Mouse (Mus musculus) liver, embryonic 15.5 days (tissue): Measurements from ENCODE around the gene Nr1d1. TPM values are rescaled to one million over a fixed set of nuclear protein-coding genes. Genes with fewer than 3 reads are reported as not detected.

Experiments
- ATAC-seq: fragments of 200-750 bp; cut with Nextera tagmentation; 2 replicates; pipeline ENCODE4 v1.8.0; 2017; ENCODE audit warnings: moderate number of reproducible peaks, mild to moderate bottlenecking, moderate library complexity; ENCODE audit not compliant: insufficient read depth
- H3K27ac ChIP-seq: fragments of 300-500 bp; sonication (generic); replicated peaks from 2 replicates; pipeline ENCODE4 v1.5.1; 2015; ENCODE audit warnings: mild to moderate bottlenecking, inconsistent platforms
- H3K27me3 ChIP-seq: fragments of 300-500 bp; sonication (generic); 2 replicates; pipeline ENCODE4 v1.6.1; 2015; ENCODE audit warnings: mild to moderate bottlenecking, inconsistent platforms
- H3K36me3 ChIP-seq: fragments of 300-500 bp; sonication (generic); replicated peaks from 2 replicates; pipeline ENCODE4 v1.6.1; 2015; ENCODE audit warnings: moderate library complexity, mild to moderate bottlenecking, inconsistent platforms
- H3K4me1 ChIP-seq: fragments of 300-500 bp; sonication (generic); replicated peaks from 2 replicates; pipeline ENCODE4 v1.6.1; 2015; ENCODE audit warnings: inconsistent platforms
- H3K4me2 ChIP-seq: fragments of 300-500 bp; sonication (generic); 2 replicates; pipeline ENCODE4 v1.6.1; 2015; ENCODE audit warnings: moderate library complexity, mild to moderate bottlenecking, inconsistent platforms
- H3K4me3 ChIP-seq: fragments of 300-500 bp; sonication (generic); replicated peaks from 2 replicates; pipeline ENCODE4 v1.5.1; 2015; ENCODE audit warnings: mild to moderate bottlenecking, inconsistent platforms
- H3K9ac ChIP-seq: fragments of 300-500 bp; sonication (generic); 2 replicates; pipeline ENCODE4 v1.6.1; 2015; ENCODE audit warnings: moderate library complexity, mild to moderate bottlenecking, inconsistent platforms
- H3K9me3 ChIP-seq: fragments of 300-500 bp; sonication (generic); replicated peaks from 2 replicates; pipeline ENCODE4 v1.6.1; 2016; ENCODE audit warnings: inconsistent platforms
- WGBS: fragments of 180-500 bp; shearing (Covaris S2); methylation state at CpG from one replicate; pipeline ENCODE4 v1.1.7; 2015; ENCODE audit warnings: mixed read lengths; ENCODE audit not compliant: insufficient replicate concordance; 5-methylcytosine and 5-hydroxymethylcytosine counted together
- polyA plus RNA-seq: library from polyadenylated mRNA; unstranded; fragments of >200 nt; fragmentation: Nextera tagmentation; extraction: Ambion mirVana; gene quantifications from 2 replicates; pipeline ENCODE4 v1.2.1, GENCODE M21; 2015

Nr1d1 gene
- polyA plus RNA-seq, 1 experiment from 2014 or later, result 0.63 TPM

DNA sequence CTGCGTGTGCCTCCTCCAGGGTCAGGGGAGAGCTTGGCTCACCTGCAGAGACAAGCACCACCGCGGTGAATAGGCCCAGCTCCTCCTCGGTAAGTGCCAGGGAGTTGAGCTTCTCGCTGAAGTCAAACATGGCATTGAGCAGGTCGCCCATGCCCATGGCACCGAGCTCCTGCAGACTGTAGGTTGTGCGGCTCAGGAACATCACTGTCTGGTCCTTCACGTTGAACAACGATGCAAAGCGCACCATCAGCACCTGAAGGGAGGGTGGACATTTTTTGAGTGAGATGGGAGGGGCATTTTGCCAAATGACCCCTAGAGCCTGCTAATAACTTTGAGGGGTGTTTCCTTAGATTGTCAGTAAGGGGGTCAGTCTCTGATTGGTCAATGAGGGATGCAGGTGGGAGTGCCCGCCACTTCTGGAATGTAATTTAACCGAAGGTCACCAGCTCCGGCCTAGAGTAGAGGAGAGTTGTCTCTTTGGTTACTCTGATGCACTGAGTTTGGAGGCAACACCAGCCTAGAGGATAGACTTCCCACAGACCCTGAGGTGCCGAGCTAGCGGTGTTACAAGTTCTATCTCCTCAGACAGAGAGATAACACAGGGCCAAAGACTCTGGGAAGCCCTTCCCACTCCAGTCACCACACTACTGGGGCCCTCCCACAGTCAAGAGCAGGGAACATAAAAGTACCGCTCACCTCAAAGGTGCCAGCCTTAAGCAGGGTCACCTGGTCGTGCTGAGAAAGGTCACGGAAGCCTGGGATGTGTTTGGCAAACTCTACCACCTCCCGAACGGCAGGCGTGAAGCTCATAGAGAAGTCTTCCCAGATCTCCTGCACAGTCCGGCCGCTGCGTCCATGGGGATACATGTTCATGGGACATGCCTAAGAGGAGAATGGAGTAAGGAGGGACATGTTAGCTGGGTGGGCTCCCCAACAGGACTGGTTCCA, 5.9 kb downstream of the Nr1d1 start:
- Histone ChIP-seq H3K9me3 (no peaks in the 10 kb centered on the region), H3K4me3 (peak overlapping the region; percentile 54), H3K36me3 (peaks cover 29% of the 10 kb centered on the region), H3K4me2 (peak overlapping the region; percentile 87), H3K9ac (peak overlapping the region; percentile 65), H3K27ac (peak overlapping the region; percentile 92), H3K4me1 (peaks cover 98% of the 10 kb centered on the region), H3K27me3 (no peaks in the 10 kb centered on the region)
- 65% methylated on average over 25 of the region's 25 CpGs for WGBS
- ATAC-seq, result no peak

- Histone ChIP-seq H3K27ac (peak overlapping the region; percentile 92), H3K4me1 (peaks cover 98% of the 10 kb centered on the region), H3K27me3 (no peaks in the 10 kb centered on the region), H3K4me3 (peak overlapping the region; percentile 54), H3K9ac (peak overlapping the region; percentile 65), H3K36me3 (peaks cover 38% of the 10 kb centered on the region), H3K4me2 (peak overlapping the region; percentile 87), H3K9me3 (no peaks in the 10 kb centered on the region)
- WGBS, result 20% methylated on average over 39 of the region's 39 CpGs
- peak; percentile 65 for ATAC-seq
Measured at GRCm38 (mm10) chr11:98768127-98769006, 6.8 kb downstream of the Nr1d1 start.

GRCm38 (mm10) chr11:98767713-98768112, 7.4 kb downstream of the Nr1d1 start:
- no peak for ATAC-seq
- H3K9me3 ChIP-seq, result no peaks in the 10 kb centered on the region
- H3K36me3 ChIP-seq, result peaks cover 45% of the 10 kb centered on the region
- no peaks in the 10 kb centered on the region for H3K27me3 ChIP-seq
- peak overlapping the region; percentile 54 for H3K4me3 ChIP-seq
- H3K9ac ChIP-seq, result peak overlapping the region; percentile 65
- peak overlapping the region; percentile 87 for H3K4me2 ChIP-seq
- H3K27ac ChIP-seq, result peak overlapping the region; percentile 92
- peaks cover 98% of the 10 kb centered on the region for H3K4me1 ChIP-seq
- WGBS, result 16% methylated on average over 4 of the region's 4 CpGs

DNA sequence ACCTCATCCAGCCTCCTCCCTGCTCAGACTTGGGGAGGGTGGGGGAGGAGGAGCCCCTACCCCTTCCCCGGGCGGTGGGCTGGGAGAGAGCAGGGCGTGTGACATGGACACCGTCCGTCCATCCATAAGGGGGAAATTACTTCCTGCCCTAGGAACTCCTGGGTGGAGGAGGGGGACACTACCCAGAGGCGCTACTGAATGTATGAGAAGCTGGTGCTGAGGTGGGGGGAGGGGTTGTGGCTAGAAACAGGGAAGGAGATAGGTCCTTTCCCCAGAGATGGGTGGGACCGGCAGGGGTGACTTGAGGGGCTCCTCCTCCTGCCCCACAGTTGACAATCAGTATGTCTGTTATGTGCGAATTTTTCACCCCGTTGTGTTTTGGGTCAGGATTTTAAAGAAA, 7.9 kb downstream of the Nr1d1 start:
- H3K9me3 ChIP-seq, result no peaks in the 10 kb centered on the region
- 12% methylated on average over 9 of the region's 9 CpGs for WGBS
- peak; percentile 59 for ATAC-seq
- peak overlapping the region; percentile 92 for H3K27ac ChIP-seq
- H3K9ac ChIP-seq, result 0 out of 2 replicates have a peak overlapping the region, but pooled peaks have one; percentile 12
- peaks cover 48% of the 10 kb centered on the region for H3K36me3 ChIP-seq
- H3K4me2 ChIP-seq, result peak overlapping the region; percentile 87
- peaks cover 96% of the 10 kb centered on the region for H3K4me1 ChIP-seq
- H3K4me3 ChIP-seq, result peak overlapping the region; percentile 54
- H3K27me3 ChIP-seq, result no peaks in the 10 kb centered on the region

DNA sequence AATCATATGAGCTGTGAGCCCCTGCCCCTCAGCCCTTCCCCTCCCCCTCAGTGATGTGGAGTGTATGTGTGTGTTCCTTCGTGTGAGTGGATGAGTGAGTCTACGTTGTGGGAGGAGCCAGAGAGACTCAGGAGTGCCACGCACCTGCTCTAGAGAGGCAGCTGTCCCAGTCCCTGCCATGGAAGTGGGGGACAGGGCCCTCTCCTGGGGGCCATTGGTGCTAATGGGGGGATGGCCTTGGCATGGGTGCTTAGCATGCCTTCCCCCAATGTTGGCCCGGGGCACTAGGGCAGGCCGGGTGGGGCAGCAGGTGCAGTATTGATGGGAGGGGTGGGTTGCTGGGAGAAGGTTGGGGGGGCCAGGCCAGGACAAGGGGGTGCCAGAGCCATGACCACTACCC, 8.3 kb downstream of the Nr1d1 start:
- Histone ChIP-seq H3K4me3 (no peak overlapping the region), H3K9me3 (no peaks in the 10 kb centered on the region), H3K4me2 (peak overlapping the region; percentile 87), H3K27ac (peak overlapping the region; percentile 92), H3K27me3 (no peaks in the 10 kb centered on the region), H3K4me1 (peaks cover 92% of the 10 kb centered on the region), H3K36me3 (peaks cover 52% of the 10 kb centered on the region), H3K9ac (0 out of 2 replicates have a peak overlapping the region, but pooled peaks have one; percentile 12)
- WGBS, result 38% methylated on average over 5 of the region's 5 CpGs
- ATAC-seq, result no peak

DNA sequence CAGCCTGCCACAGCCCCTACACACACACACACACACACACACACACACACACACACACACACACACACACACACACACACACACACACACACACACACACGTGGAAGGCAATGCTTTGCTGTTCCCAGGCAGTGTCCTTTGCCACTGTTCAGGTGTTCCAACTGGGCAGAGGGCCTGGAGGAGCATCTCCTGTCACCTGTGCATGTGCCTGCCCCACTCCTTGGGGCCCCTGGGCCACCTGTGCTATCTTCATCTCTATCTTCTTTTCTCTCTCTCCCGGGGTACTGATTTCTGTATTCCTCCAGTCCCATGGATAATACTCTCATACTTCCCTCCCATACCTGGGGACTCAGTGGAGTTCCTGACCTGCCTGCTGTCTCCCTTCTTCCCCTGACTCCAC, 8.8 kb downstream of the Nr1d1 start:
- Histone ChIP-seq H3K4me1 (peaks cover 87% of the 10 kb centered on the region), H3K27ac (0 out of 2 replicates have a peak overlapping the region, but pooled peaks have one; percentile 92), H3K36me3 (peaks cover 57% of the 10 kb centered on the region), H3K4me2 (no peak overlapping the region), H3K4me3 (no peak overlapping the region), H3K9ac (no peak overlapping the region), H3K9me3 (no peaks in the 10 kb centered on the region), H3K27me3 (no peaks in the 10 kb centered on the region)
- WGBS, result 42% methylated on average over 2 of the region's 2 CpGs
- ATAC-seq, result no peak

DNA sequence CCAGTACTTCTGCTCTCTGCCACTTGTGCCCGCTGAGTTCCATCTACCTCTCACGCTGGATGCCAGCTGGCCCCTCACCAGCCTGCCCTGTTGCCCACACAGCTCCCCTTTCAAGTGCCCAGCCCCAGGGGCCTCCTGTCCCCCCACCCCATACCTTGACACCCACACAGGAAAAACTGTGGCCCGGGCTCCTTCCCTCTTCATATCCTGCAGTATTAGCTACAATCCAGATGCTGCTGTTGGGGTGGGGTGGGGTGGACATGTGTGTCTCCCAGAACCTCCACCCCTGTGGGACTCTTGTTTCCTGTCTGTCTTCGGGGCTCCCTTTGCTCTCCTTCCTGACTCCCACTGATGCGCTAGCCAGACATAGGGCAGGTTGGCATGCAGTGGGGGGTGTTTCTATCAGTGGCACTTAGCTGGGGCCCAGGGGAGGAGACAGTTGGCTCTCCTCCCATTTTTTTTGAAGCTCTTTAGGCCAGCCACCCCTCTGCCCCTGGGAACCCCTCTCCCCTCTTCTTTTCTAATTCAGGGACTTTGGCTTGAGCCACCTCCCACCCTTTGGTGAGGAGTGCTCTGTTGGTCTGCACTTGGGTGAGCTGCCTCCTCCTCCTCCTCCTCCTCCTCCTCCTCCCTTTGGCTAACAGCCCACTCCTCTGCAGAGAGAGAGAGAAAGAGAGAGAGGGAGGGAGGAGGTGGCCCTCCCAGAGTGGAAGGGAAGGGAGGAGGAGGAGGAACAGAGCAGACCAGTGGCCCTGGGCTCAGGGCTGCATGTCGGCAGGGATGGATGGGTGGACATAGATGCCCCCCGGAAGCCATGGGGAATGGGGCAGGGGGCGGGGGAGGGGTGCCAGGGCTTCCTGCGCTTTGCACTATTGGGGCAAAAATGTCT, 9.5 kb downstream of the Nr1d1 start:
- 43% methylated on average over 7 of the region's 9 CpGs for WGBS
- peaks cover 80% of the 10 kb centered on the region for H3K4me1 ChIP-seq
- no peak overlapping the region for H3K4me2 ChIP-seq
- no peaks in the 10 kb centered on the region for H3K27me3 ChIP-seq
- no peak overlapping the region for H3K9ac ChIP-seq
- peak overlapping the region; percentile 45 for H3K27ac ChIP-seq
- H3K4me3 ChIP-seq, result no peak overlapping the region
- peaks cover 61% of the 10 kb centered on the region for H3K36me3 ChIP-seq
- H3K9me3 ChIP-seq, result no peaks in the 10 kb centered on the region
- ATAC-seq, result no peak

DNA sequence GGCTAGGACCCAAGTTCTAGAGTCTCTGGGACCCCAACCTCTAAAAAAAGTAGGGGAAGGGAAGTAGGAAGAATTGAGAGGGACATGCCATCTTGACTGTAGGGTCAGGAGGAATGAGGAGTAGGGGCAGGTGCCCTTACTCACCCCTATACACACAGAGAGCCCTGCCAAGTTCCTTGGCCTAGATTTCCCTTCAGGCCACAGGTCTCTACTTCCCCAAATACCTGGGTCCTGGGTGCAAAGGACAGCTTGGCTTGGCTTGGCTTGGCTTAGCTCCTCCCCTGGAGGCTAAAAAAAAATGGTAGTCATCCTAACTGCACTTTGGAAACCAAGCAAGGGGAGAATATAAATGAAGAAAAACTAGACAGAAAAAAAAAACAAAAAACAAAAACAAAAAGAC, 10.4 kb downstream of the Nr1d1 start:
- no peak overlapping the region for H3K9ac ChIP-seq
- ATAC-seq, result no peak
- H3K36me3 ChIP-seq, result peaks cover 61% of the 10 kb centered on the region
- H3K4me1 ChIP-seq, result peaks cover 71% of the 10 kb centered on the region
- no peak overlapping the region for H3K4me2 ChIP-seq
- no peak overlapping the region for H3K4me3 ChIP-seq
- no peaks in the 10 kb centered on the region for H3K27me3 ChIP-seq
- no peaks in the 10 kb centered on the region for H3K9me3 ChIP-seq
- H3K27ac ChIP-seq, result no peak overlapping the region

DNA sequence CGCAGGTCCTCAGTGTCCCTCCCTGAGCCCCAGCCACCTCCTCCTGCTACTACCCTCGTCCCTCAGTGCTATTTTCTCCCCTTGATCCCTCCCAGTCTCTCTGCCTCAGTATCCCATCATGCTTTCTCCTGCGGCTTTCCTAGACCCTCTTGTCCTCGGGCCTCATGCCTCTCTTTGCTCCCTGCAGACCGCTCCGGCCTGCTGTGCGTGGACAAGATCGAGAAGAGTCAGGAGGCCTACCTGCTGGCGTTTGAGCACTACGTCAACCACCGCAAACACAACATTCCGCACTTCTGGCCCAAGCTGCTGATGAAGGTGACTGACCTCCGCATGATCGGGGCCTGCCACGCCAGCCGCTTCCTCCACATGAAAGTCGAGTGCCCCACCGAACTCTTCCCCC, 11.0 kb downstream of the Nr1d1 start:
- ATAC-seq, result no peak
- Histone ChIP-seq H3K4me1 (peaks cover 64% of the 10 kb centered on the region), H3K36me3 (peaks cover 59% of the 10 kb centered on the region), H3K4me2 (no peak overlapping the region), H3K9ac (no peak overlapping the region), H3K4me3 (no peak overlapping the region), H3K27me3 (no peaks in the 10 kb centered on the region), H3K9me3 (no peaks in the 10 kb centered on the region), H3K27ac (0 out of 2 replicates have a peak overlapping the region, but pooled peaks have one; percentile 6)
- WGBS, result 82% methylated on average over 18 of the region's 18 CpGs

DNA sequence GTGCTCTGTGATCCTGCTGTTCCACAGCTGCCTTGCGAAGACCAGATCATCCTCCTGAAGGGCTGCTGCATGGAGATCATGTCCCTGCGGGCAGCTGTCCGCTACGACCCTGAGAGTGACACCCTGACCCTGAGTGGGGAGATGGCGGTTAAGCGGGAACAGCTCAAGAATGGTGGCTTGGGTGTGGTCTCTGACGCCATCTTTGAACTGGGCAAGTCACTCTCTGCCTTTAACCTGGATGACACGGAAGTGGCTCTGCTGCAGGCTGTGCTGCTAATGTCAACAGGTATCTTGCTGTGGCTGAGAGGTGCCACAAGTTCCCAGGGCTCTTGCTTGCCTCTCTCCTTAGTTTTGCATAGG, 11.7 kb downstream of the Nr1d1 start:
- H3K9me3 ChIP-seq, result no peaks in the 10 kb centered on the region
- H3K27ac ChIP-seq, result peak overlapping the region; percentile 6; the same call in 1 of the 2 replicates
- ATAC-seq, result no peak
- H3K4me2 ChIP-seq, result no peak overlapping the region
- no peaks in the 10 kb centered on the region for H3K27me3 ChIP-seq
- no peak overlapping the region for H3K4me3 ChIP-seq
- H3K9ac ChIP-seq, result no peak overlapping the region
- WGBS, result 85% methylated on average over 8 of the region's 8 CpGs
- peaks cover 58% of the 10 kb centered on the region for H3K4me1 ChIP-seq
- H3K36me3 ChIP-seq, result peaks cover 64% of the 10 kb centered on the region
